Mouse (Mus musculus) neutrophil, adult 5-6 weeks (primary cell): ENCODE results near the gene Smim27. TPM values are rescaled to one million over a fixed set of nuclear protein-coding genes. Genes with fewer than 3 reads are reported as not detected.
"Not testable (repeated sequence)": the region's sequence is repeated elsewhere in the genome, so short reads cannot be mapped to it uniquely, and the experiment has no call there.

Experiments
- ATAC-seq: fragments of 151-379, 151-347 bp; 2 replicates; pipeline ENCODE4 v1.8.0; 2017; ENCODE audit warnings: mild to moderate bottlenecking, moderate TSS enrichment; ENCODE audit not compliant: insufficient number of reproducible peaks, poor library complexity, low FRiP score, severe bottlenecking; ENCODE audit errors: extremely low read depth
- total RNA-seq: library from RNA; stranded (forward); fragments of 200-1000 nt; gene quantifications from 2 replicates; pipeline ENCODE4 v1.2.3, GENCODE M21; 2017

Smim27 gene
- total RNA-seq, 1 experiment from 2014 or later: 3.6 TPM

DNA sequence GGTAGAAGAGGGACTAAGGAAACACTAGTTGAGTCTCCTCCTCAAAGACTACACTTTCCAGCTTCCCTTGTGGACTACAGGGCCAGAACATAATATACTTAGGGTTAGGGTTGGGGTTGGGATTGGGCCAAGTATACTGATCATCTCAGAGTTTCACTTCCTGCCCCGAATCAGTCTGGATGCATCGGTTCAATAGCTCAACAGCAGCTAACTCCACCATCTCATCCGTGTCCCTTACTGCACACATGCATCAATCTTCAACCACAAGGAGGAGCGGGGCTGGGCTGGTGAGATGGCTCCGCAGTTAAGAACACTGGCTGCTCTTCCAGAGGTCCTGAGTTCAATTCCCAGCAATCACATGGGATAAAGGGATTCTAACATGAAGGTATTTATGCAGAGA lies 18.4 kb upstream of the Smim27 start:
- ATAC-seq: no peak

DNA sequence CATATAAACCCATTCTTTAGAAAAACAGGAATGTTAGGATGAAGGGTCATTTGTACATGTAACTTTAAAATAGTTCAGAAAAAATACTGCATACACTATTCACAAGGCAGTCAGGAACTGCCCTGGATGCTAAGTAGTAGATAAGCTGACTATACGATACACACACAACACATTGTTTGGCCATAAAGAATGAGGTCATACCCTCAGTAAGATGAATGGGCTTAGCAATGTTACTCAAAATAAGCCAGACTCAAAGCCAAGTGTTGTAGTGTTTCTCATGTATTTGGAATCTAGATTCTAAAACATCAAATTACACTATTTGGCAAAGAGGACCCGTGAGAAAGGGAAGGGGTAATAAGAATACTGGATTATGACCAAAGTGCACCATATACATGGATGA lies 15.6 kb upstream of the Smim27 start:
- ATAC-seq: no peak

DNA sequence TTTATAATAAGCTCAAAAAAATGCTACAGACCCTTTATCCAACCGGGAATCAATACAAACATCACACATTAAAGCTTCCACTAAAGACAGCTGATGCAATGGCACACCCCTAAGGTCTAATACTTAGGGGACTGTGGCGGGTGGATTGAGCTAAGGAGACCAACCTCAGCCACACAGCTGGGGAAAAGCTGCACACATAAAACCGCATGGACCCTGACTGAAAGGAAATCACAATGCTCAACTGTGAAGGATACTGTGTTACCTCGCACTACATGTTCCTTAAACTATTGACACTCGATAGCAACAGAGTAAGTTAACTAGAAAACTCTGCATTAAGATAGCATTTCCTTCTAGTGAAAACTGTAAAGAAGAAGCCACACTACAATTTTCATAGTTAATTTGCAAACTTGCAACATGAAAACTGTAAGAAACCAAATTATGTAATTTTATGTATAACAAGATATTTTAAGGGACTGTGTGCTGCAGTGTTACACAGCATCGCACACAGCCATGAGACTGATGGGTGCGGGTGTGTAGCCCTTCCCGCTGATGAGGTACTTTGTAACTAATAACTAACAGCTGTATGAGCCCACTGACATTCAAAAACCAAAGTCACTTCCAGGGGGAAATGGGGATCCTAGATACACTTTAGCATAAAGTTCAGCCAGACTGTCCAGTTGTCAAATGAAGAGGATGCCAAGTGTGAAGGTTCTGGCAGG lies 14.8 kb upstream of the Smim27 start:
- no peak for ATAC-seq

DNA sequence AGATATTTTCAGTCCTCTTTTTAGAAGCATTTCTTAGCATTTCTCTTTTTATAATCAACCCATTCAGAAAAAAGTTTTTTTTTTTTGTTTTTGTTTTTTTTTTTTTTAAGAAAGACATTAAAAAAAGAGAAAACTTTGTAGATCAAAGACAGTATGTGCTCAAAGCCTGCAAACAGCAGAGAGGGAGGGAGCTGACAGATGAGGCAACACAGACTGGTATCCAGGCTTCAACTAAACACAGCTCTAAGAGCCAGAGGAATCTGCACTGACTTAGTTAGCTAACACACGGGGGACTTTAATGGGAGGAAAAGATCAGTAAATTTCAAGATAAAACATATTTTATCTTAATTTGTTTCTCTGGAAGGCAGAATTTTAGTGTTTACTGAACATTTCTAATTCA lies 5.1 kb upstream of the Smim27 start:
- ATAC-seq: no peak

DNA sequence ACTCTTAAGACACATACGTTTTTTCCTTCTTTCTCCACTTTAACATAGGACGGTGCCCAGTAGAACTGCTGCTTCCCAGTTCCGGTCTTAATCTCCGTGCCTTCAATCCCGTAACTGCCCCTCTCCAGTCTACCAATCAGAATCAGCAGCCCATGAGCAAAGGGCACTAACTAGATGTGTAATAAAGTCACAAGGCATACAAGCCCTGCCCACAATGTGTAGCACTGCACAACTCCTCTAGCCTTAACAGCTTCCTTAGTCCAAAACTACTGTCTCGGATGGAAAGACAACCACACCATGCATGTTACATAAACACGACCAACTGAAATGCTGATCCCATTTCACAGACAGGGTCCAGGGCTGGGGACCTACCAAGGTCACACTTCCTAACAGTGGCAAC lies 1.7 kb upstream of the Smim27 start:
- no peak for ATAC-seq

DNA sequence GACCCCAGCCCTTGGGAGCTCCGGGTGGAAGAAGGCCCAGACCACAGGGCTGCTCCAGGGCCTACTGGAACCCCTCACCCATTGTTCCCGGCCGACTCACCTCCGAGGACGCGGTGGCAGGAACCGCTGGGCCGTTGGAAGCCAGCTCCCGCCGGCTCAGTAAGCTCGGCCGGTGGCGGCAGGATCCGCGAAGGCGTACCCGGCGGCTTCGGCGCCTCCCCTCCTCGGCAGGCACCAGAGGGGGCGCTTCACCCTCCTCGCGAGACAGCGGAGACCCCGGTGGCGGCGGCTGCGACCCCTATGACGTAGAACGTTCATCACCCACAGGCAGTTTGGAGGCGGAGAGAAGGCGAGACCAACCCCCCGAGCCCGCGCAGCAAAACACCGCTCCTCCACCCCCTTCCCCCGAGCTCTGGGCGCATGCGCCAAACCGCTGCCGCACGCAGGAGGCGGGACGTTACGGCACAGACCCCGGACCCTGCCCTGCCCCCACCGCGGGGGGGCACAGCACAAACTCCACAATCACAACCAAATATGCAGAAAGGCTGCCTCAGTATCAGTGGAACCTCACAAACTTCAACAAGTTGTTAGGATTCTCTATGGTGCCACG lies 1.1 kb upstream of the Smim27 start:
- ATAC-seq: peak; percentile 56

DNA sequence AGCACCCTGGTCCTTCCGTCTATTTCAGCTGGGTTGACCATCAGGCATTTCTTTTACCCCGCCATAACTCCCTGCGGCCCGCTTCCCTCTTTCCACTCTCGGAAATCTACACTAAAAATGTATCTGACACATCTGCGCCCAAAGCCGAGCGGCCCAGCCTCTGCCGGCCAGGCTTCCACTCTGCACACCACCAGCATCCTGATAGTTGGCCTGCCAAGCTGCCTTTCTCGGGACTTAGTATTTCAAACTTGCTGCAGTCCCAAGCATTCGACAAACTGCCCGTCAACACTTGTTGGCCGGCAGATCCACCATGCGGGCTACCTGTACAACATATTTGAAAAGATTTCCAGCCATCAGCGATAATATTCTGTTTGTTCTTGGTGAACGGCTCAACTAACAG lies 544 bp upstream of the Smim27 start:
- no peak for ATAC-seq

DNA sequence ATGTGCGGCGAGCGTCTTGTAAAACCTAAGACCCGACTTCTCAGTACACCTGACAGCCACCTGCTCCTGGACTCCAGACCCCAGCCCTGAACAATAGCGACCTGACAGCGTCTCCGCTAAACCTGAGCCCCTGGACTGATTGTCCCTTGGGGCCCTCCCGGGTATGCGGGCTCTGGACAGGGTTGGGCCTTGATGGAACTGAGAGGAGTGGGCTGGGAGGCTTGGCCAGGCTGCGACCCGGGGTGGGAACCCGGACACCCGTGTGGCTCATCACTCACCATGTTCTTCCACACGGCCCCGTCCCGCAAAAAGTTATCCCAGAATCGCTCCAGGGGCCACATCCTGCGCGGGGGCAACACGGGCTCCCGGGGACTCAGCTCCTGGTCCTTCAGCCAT lies 9.5 kb downstream of the Smim27 start:
- ATAC-seq: no peak

DNA sequence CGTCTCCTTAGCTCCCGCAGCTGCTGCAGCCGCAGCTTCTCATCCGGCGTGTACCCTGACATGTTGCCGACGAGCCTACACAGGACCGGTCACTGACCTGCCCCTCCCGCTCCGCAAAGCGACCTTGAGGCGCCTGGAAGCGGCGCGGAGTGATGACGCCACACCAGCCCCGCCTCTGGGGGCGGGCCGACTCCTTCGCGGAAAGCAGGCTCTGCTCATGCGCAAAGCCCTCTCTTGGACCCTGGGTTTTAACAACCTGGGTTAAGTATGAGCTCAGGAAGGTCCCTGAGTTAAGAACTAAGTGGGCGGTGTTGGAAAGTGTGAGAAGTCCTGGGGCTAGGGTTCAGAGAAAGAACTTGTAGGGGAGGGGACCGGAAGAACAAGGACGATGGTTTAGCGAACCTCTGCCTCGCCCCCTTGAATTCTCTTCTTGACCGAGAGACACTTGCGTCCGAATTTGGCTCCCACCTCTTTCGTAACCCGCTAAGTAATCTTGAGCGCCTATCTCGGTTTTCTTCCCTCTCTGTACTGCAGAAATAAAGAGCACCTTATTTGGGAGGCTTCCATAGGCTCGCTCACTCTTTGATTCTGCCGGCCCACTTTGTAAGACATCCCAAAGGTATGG lies 10.0 kb downstream of the Smim27 start, which contains the start of gene Ndufb6:
Gene Ndufb6 (minus strand): TSS at position 146 of the 625 bp plus-strand sequence.
- ATAC-seq: peak; percentile 98

DNA sequence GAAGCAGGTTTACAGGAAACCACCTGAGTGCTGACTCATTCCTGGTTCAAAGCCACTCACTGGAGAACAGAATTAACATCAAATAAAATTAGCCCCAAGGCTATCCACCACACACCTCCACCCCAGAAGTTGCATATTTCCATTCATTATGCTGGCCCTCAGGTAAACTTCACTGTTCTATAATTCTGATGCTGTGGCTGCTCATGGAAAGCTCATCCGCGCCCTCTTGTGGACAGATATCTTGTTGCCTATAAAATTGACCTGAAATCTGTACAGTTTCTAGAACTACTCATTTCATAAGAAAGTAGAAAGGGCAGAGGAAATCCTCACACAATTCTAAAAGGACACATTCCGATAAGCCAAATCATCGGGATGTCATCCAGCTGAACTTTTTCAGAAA lies 16.2 kb downstream of the Smim27 start:
- peak; percentile 78; the same call in 1 of the 2 replicates for ATAC-seq

DNA sequence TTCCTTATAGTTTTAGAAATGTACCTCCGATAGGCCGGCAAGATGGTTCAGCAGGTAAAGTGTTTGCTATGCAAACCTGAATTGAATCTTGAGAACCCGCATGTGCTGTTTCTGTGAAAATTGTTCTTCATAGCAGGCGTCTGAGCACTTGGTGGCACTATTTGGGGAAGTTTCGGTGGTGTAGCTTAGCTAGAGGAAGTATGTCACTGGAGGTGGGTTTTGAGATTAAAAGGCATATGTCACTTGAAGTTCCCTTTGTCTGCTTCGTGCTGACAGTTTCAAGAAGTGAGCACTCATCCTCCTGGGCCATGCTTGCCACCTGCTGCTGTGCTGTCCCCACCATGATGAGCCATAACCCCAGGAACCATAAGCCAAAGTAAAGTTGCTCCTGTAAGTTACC lies 18.0 kb downstream of the Smim27 start:
- ATAC-seq: peak; percentile 90

DNA sequence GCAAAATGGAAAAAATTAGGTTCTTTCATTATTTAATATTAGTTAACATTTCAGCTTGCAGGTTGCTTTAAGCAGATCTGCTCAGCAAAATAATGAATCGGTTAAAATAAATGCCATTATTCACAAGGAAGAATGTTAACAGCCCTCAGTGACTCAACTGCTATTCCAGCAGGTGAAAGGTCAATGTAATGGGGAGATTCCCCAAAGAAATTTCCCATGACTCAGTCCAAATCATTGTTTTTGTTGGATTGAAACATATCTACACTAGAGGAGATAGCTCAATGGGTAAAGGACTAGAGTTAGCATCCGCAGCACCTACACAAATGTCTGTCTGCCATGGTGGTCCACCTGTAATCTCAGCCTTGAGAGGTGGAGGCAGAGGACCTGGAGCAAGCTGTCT lies 19.7 kb downstream of the Smim27 start:
- no peak for ATAC-seq

DNA sequence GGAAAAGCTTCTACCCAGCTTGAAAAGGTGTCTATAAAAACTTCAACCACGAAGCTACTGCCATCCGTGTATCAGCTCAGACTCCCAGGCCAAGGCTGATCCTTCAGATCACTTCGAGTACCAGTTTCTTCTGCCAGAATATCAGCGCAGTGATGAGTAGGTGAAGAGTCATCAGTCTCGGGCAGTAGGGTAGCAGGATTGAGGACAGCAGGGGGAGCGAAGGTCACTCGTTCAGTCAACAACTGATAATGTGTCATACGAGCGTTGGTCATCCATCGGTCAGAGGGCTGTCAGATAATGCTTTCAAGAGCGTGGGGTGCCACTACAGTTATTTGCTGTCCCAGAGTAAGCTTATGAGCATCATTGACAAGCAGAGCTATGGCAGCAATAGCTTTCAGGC lies 22.1 kb downstream of the Smim27 start:
- not testable (repeated sequence) for ATAC-seq

DNA sequence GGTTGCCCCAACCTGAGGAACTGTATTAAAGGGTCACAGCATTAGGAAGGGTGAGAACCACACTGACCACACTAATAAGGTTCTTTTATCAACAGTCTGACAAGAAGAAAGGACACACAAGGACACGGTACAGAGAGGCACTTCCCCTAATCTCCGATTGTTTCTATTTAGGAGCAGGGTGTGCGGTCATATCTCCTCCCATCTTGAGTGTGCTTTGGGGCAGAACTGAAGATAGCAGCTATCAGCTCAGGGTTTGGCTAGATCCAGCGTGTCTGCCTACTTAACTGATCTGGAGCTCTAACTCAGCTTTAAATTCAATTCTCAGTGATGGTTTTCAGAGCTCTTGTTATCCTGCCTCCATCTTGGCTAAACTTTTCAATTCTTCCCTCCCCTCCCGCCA lies 29.8 kb downstream of the Smim27 start:
- ATAC-seq: no peak

DNA sequence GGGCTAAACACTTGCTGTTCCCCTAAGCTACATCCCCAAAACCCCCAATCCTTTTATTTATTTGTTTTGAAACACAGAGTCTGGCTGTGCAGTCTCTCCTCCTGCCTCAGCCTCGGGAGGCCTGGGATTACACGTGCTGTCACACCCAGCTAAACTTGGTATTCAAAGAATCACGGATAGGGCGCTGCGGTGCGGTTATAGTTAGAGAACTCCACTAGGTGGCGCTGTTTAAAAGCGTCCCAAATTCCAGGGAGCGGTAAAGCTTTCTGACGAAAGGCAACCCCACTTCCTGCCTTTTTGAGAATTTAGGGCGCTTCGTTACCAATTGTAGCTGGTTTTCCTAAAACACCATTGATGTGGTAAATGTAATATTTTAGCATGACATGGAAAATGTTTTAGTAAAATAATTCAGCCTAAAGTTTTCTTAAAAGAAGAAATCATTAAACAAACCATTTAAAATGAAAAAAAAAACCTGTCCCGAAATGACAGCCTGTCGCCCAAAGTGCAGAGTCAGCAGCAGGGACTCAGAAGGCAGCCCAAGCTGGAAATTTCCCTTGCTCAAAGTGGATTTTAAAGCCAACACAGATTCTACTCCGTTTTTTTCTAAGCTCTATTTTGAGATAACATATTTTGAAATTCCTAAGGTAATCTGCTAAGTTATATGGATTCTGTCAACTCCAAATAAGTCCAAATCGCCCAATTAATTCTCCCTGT lies 31.9 kb downstream of the Smim27 start:
- peak; percentile 81 for ATAC-seq

DNA sequence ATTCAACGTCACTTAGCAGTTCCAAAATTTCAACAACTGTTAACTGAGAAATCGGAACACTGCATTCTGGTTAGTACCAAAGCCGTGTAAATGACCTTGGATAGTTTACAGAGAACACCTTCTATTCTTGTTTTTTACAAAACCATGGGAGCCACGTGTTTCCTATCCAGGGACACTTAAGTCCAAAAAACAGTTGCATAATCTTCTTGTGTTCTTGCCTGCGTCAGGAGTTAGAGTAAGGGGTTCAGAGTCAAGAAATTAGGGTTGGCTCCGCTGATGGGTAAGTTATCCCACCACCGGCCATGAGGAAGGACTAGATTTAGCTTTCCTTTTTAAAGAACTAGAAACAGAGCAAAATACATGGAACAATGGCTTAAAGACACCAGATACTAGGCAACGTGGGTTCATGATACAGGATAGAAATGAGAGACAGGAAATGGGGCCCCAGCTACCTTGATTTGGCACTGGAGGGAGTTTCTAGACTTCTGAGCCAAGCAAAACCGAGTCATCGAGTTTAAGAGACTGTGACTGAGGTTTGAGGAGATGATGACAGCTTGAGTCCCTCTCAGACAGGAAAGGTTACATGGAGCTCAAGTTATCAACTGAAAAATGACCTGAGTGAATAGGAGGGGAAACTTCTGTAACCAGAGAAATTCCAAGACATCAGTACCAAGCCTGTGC lies 33.2 kb downstream of the Smim27 start:
- ATAC-seq: no peak

DNA sequence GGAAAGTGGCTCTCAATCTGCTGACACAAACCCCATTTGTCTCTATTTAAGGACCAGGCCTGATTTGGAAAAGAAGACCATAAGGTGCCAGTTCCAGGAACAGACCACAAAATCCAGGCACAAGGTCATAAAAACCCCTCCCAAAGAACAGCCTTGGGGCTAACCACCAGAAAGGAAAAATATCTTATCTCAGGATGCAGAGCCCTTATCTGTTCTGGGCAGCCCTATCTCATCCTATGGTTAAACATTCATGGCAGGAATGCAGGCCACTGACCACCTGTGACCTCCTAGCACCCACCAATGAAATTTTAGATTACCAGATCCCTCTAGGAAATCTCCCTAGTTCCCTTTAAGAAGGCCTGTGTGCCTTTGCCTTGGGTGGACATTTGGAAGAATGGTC lies 40.3 kb downstream of the Smim27 start:
- ATAC-seq: no peak

DNA sequence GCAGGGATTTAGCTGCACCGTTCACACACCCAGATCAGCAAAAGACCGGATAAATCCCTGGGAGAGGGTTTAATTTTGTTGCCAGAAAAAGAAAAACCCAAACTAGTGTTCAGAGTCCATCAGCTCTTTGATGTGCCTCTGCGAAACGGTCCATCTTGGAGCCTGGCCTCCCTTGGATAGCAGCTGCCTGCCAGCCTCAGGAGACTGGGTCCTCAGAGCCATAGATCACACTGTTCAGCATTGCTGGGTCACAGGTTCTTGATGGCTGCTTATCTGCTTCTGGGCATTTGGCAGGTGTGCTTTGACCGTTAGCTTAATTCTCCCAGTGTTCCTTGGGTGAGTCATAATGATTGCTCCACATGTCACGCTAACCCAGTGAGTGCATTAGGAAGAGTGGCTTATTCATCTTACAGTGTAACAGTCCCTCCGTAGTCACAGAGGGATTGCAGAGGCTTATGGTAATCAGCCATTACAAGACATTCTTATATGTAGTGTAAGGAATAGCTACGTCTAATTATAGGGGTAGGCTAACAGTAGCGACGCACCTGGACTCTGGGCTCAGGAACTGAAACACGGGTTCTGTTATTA lies 41.5 kb downstream of the Smim27 start:
- no peak for ATAC-seq

DNA sequence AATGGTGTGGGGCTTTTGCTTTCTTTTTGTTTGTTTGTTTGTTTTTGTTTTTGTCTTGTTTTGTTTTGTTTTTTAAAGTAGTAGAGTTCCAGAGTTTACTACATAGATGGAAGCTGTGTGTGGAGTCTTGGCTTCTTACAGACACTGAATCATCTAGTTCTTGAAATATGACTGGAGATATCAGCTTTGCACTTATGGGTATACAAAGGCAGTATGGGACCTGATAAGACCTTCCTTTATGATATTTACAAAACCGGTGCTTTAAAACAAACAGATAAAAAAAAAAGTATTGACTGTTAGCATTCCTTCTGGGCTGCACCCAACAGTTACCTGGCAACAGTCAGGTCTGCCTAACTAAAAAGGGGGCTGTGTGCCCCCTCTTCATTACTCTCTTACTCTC lies 42.8 kb downstream of the Smim27 start:
- no peak for ATAC-seq
